Mouse (Mus musculus) hindbrain, embryonic 16.5 days (tissue): ENCODE measurements at regions not wholly inside any gene's neighbourhood (a gene's known extent, or its start where the extent isn't known, plus 50 kb on each side); places are given as distances from the start of the nearest gene placed in this dataset.

ENCODE experiments used
- ATAC-seq: fragments of 200-750 bp; cut with Nextera tagmentation; 2 replicates; pipeline ENCODE4 v1.8.0; 2017; ENCODE audit warnings: moderate TSS enrichment, moderate library complexity
- H3K27ac ChIP-seq: fragments of 300-500 bp; sonication (generic); 2 replicates; pipeline ENCODE4 v1.5.1; 2014; ENCODE audit warnings: low read depth, mild to moderate bottlenecking, control low read depth, low read length, moderate library complexity
- H3K27me3 ChIP-seq: fragments of 300-500 bp; sonication (generic); replicated peaks from 2 replicates; pipeline ENCODE4 v1.6.1; 2014; ENCODE audit warnings: low read length; ENCODE audit not compliant: control insufficient read depth, insufficient read depth
- H3K36me3 ChIP-seq: fragments of 300-500 bp; sonication (generic); 2 replicates; pipeline ENCODE4 v1.6.1; 2014; ENCODE audit warnings: mild to moderate bottlenecking, low read length, moderate library complexity, mixed read lengths; ENCODE audit not compliant: control insufficient read depth, insufficient read depth
- H3K4me1 ChIP-seq: fragments of 300-500 bp; sonication (generic); 2 replicates; pipeline ENCODE4 v1.6.1; 2014; ENCODE audit warnings: low read depth, low read length; ENCODE audit not compliant: control insufficient read depth, insufficient read depth
- H3K4me2 ChIP-seq: fragments of 300-500 bp; sonication (generic); 2 replicates; pipeline ENCODE4 v1.6.1; 2014; ENCODE audit warnings: mild to moderate bottlenecking, low read length, control low read depth, moderate library complexity
- H3K4me3 ChIP-seq: fragments of 300-500 bp; sonication (generic); 2 replicates; pipeline ENCODE4 v1.5.1; 2014; ENCODE audit warnings: mild to moderate bottlenecking, low read length, control low read depth, moderate library complexity
- H3K9ac ChIP-seq: fragments of 300-500 bp; sonication (generic); 2 replicates; pipeline ENCODE4 v1.6.1; 2014; ENCODE audit warnings: low read depth, mild to moderate bottlenecking, control low read depth, low read length, moderate library complexity
- H3K9me3 ChIP-seq: fragments of 300-500 bp; sonication (generic); 2 replicates; pipeline ENCODE4 v1.6.1; 2014; ENCODE audit warnings: mild to moderate bottlenecking, low read length, moderate library complexity; ENCODE audit not compliant: control insufficient read depth
- WGBS: fragments of 180-500 bp; shearing (Covaris S2); extraction: QIAGEN DNeasy Blood & Tissue Kit; methylation state at CpG from one replicate; pipeline ENCODE4 v1.1.7; 2014; 5-methylcytosine and 5-hydroxymethylcytosine counted together

GRCm38 (mm10) chr2:61405261-61405660 lies 173.1 kb upstream of the Tank start:
- no peaks in the 10 kb centered on the region for H3K36me3 ChIP-seq
- no peak for ATAC-seq
- peaks cover 3% of the 10 kb centered on the region; the same call in 1 of the 2 replicates for H3K4me1 ChIP-seq
- H3K27me3 ChIP-seq: no peaks in the 10 kb centered on the region
- WGBS: 70% methylated on average over 4 of the region's 4 CpGs
- no peaks in the 10 kb centered on the region for H3K9me3 ChIP-seq
- H3K4me3 ChIP-seq: no peak overlapping the region
- no peak overlapping the region for H3K4me2 ChIP-seq
- H3K27ac ChIP-seq: no peak overlapping the region
- H3K9ac ChIP-seq: no peak overlapping the region

GRCm38 (mm10) chr2:61402588-61403487 lies 175.5 kb upstream of the Tank start:
- ATAC-seq: peak; percentile 62
- H3K4me3 ChIP-seq: peak overlapping the region; percentile 43
- no peaks in the 10 kb centered on the region for H3K36me3 ChIP-seq
- 6% methylated on average over 15 of the region's 15 CpGs for WGBS
- H3K9ac ChIP-seq: peak overlapping the region; percentile 2; the same call in 1 of the 2 replicates
- peak overlapping the region; percentile 14; the same call in 1 of the 2 replicates for H3K27ac ChIP-seq
- H3K9me3 ChIP-seq: no peaks in the 10 kb centered on the region
- no peaks in the 10 kb centered on the region for H3K27me3 ChIP-seq
- peaks cover 3% of the 10 kb centered on the region; the same call in 1 of the 2 replicates for H3K4me1 ChIP-seq
- H3K4me2 ChIP-seq: peak overlapping the region; percentile 68

GRCm38 (mm10) chr2:61401636-61402587 lies 176.5 kb upstream of the Tank start:
- 1% methylated on average over 21 of the region's 21 CpGs for WGBS
- Histone ChIP-seq H3K4me2 (peak overlapping the region; percentile 68), H3K27ac (peak overlapping the region; percentile 68), H3K36me3 (no peaks in the 10 kb centered on the region), H3K27me3 (no peaks in the 10 kb centered on the region), H3K4me1 (peaks cover 3% of the 10 kb centered on the region; the same call in 1 of the 2 replicates), H3K9me3 (no peaks in the 10 kb centered on the region), H3K4me3 (peak overlapping the region; percentile 43), H3K9ac (peak overlapping the region; percentile 50)
- ATAC-seq: peak; percentile 76

GRCm38 (mm10) chr2:61398633-61399032 lies 179.8 kb upstream of the Tank start:
- 53% methylated on average over 9 of the region's 9 CpGs for WGBS
- no peak overlapping the region for H3K27ac ChIP-seq
- ATAC-seq: no peak
- no peak overlapping the region for H3K9ac ChIP-seq
- H3K9me3 ChIP-seq: no peaks in the 10 kb centered on the region
- H3K36me3 ChIP-seq: no peaks in the 10 kb centered on the region
- H3K4me2 ChIP-seq: peak overlapping the region; percentile 35
- H3K27me3 ChIP-seq: no peaks in the 10 kb centered on the region
- H3K4me1 ChIP-seq: peaks cover 3% of the 10 kb centered on the region; the same call in 1 of the 2 replicates
- H3K4me3 ChIP-seq: no peak overlapping the region

- H3K4me2 ChIP-seq: no peak overlapping the region
- H3K27ac ChIP-seq: no peak overlapping the region
- no peak overlapping the region for H3K9ac ChIP-seq
- no peak for ATAC-seq
- H3K9me3 ChIP-seq: no peaks in the 10 kb centered on the region
- no peaks in the 10 kb centered on the region for H3K36me3 ChIP-seq
- no peak overlapping the region for H3K4me3 ChIP-seq
- H3K4me1 ChIP-seq: no peaks in the 10 kb centered on the region
- H3K27me3 ChIP-seq: no peaks in the 10 kb centered on the region
These were observed 188.8 kb upstream of the Tank start for GRCm38 (mm10) chr2:61389622-61390021.

GRCm38 (mm10) chr2:61389207-61389606 lies 189.2 kb upstream of the Tank start:
- no peak overlapping the region for H3K4me3 ChIP-seq
- no peaks in the 10 kb centered on the region for H3K36me3 ChIP-seq
- H3K27ac ChIP-seq: no peak overlapping the region
- no peaks in the 10 kb centered on the region for H3K9me3 ChIP-seq
- no peak for ATAC-seq
- H3K27me3 ChIP-seq: no peaks in the 10 kb centered on the region
- no peaks in the 10 kb centered on the region for H3K4me1 ChIP-seq
- H3K4me2 ChIP-seq: no peak overlapping the region
- 83% methylated on average over 1 of the region's 1 CpGs for WGBS
- no peak overlapping the region for H3K9ac ChIP-seq

- ATAC-seq: peak; percentile 45; the same call in 1 of the 2 replicates
- Histone ChIP-seq H3K9ac (no peak overlapping the region), H3K9me3 (no peaks in the 10 kb centered on the region), H3K36me3 (no peaks in the 10 kb centered on the region), H3K4me1 (no peaks in the 10 kb centered on the region), H3K4me3 (no peak overlapping the region), H3K27ac (no peak overlapping the region), H3K27me3 (no peaks in the 10 kb centered on the region), H3K4me2 (no peak overlapping the region)
- 24% methylated on average over 5 of the region's 5 CpGs for WGBS
These were observed 190.8 kb upstream of the Tank start for GRCm38 (mm10) chr2:61387561-61387960.

- no peak overlapping the region for H3K4me2 ChIP-seq
- H3K9ac ChIP-seq: no peak overlapping the region
- ATAC-seq: no peak
- no peaks in the 10 kb centered on the region for H3K9me3 ChIP-seq
- no peaks in the 10 kb centered on the region for H3K27me3 ChIP-seq
- H3K36me3 ChIP-seq: no peaks in the 10 kb centered on the region
- 80% methylated on average over 5 of the region's 5 CpGs for WGBS
- H3K27ac ChIP-seq: no peak overlapping the region
- H3K4me3 ChIP-seq: no peak overlapping the region
- no peaks in the 10 kb centered on the region for H3K4me1 ChIP-seq
These were observed 191.4 kb upstream of the Tank start for GRCm38 (mm10) chr2:61386966-61387365.

- Histone ChIP-seq H3K36me3 (no peaks in the 10 kb centered on the region), H3K4me2 (no peak overlapping the region), H3K9ac (no peak overlapping the region), H3K4me1 (no peaks in the 10 kb centered on the region), H3K9me3 (no peaks in the 10 kb centered on the region), H3K27me3 (no peaks in the 10 kb centered on the region), H3K4me3 (no peak overlapping the region), H3K27ac (no peak overlapping the region)
- ATAC-seq: no peak
- 77% methylated on average over 6 of the region's 6 CpGs for WGBS
These were observed 193.9 kb upstream of the Tank start for GRCm38 (mm10) chr2:61384467-61384866.
